Mouse (Mus musculus) spleen, postnatal 10 days (tissue): ENCODE measurements around the gene Dhrs9.
A peak's percentile ranks its signal among the peaks of the same experiment; 100 is the strongest.
"Not testable (repeated sequence)": the region's sequence is repeated elsewhere in the genome, so short reads cannot be mapped to it uniquely, and the experiment has no call there.

Experiments
- DNase-seq, 2 experiments: peaks; one replicate each; pipeline ENCODE4 v3.0.0; 2021 to 2022; ENCODE audit warnings: low spot score in 2 of 2

The Dhrs9 gene

GRCm38 (mm10) chr2:69380281-69380680 lies at the start of gene Dhrs9:
Dhrs9 (plus strand) TSS chr2:69380445.
- peak in 1 of 2 experiments; percentile 22 for DNase-seq

DNA sequence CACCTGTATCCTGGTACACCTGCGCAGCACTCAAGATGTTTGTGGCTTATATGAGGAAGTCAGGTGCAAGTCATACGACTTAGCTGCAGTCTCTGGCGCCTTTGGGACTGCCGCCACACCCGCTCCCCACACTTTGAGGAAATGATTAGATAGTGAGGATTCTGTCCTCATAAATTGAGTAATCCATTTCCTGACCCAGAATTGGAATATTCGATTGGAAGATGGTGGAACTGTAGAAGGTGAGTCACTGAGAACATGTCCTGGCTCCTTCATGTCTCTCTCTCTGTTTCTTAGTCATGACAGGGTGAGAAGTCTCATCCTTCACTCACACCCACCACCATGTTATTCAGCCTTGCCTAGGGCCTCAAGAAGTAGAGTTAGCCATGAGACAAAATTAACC lies 48.7 kb upstream of the Dhrs9 start:
- not testable (repeated sequence) for DNase-seq

DNA sequence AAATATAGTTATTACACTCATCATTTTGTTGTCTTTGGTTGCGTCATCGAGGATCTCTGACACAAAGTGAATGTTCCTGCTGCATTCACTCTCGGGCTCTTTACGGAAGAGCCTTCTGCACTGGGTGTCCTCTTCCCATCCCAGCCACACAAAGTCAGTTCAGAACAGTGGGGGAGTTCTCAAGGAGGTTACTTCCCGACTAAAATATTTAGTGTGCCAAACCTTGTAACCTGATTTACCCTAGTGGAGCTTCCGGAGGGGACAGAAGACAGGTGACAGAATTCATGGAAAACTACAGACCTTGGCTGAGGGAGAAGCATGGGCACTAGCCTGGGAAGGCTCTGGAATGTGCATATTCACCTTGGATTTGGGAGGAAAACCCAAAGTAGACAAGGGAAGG lies 38.7 kb upstream of the Dhrs9 start:
- DNase-seq: no peak

GRCm38 (mm10) chr2:69342496-69343221 lies 37.6 kb upstream of the Dhrs9 start, which contains the start of gene Abcb11:
Abcb11 (minus strand) TSS chr2:69342616.
- no peak for DNase-seq

DNA sequence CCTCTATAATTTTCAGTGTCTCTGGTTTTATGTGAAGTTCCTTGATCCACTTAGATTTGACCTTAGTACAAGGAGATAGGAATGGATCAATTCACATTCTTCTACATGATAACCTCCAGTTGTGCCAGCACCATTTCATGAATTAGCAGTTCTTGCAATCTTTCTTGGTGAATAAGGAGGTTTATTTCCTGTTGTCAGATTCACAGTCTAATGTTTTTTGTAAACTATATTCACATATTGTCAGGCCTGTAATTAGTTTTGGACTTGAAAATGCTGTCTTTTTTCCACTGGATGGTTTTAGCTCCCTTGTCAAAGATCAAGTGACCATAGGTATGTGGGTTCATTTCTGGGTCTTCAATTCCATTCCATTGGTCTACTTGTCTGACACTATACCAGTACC lies 24.8 kb upstream of the Dhrs9 start:
- not testable (repeated sequence) for DNase-seq

GRCm38 (mm10) chr2:69364831-69365230 lies 15.4 kb upstream of the Dhrs9 start:
- DNase-seq: no peak

GRCm38 (mm10) chr2:69365275-69365674 lies 15.0 kb upstream of the Dhrs9 start:
- DNase-seq: no peak

DNA sequence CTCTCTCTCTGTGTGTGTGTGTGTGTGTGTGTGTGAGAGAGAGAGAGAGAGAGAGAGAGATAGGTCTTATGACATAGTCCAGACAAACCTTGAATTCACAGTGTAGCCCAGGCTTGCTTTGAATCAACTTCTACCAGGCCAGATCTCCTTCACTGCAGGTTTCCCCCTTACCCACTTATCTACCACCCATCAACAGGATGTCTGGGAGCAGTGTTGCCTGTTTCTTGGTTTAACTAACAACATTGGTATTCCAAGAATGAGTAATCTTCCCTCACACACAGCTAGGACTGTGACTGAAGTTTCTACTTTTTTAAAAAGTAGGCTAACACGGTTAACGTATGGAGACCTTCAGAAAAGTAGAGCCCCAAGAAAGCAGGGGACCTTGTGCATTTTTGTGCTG lies 3.5 kb upstream of the Dhrs9 start:
- no peak for DNase-seq

DNA sequence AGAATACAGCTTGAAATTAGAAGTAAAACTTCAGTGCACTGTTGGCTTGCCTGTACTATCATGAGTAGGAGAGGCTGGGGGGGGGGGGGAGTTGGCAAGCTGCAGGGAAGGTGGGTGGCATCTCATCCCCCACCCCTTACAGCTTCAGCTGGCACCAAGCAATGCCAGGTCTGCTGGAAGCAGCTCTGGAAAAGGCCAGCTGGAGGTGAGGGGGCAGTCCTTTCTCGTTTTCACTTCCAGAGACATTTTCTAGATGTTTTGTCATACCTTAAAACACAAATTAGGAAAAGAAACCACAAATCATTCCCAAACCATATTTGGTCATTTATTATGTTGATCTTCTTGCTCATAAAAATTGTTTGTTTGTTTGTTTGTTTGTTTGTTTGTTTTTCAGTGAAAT lies 444 bp upstream of the Dhrs9 start:
- no peak for DNase-seq

DNA sequence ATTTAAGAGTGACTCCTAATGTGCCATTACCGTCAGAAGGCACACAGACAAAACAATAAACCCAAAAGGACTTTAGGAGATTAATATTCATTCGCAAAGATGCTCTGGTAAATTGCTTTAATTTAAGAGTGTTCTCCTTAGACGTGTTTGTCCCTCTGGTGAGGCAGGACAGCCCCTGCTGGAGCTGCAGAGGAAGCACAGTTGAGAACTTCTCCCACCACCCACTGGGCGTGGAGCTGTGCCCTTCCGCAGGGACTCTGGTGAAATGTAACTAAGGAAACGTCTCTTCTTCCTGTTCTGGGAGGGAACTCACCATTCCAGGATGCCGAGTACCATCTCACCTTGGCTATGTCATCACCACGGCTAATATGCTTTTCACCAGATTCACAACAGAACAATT lies 1.5 kb downstream of the Dhrs9 start:
- DNase-seq: no peak

DNA sequence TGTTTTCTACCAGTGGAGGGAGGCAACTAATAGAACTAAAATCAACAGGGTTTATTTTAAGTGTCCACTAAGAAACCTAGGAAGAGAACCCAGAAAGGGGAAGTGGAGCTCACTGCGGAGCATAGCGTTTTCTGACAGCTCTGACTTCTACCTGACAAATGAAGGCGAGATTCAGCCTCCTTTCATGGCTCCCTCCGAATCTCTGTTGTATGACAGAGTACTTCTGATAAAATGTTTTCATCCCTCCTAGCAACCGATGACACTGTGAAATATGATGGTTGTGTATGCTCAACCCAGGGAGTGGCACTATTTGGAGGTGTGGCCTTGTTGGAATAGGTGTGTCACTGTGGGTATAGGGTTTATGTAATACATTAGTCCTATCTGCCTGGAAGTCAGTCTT lies 2.6 kb downstream of the Dhrs9 start:
- DNase-seq: no peak

DNA sequence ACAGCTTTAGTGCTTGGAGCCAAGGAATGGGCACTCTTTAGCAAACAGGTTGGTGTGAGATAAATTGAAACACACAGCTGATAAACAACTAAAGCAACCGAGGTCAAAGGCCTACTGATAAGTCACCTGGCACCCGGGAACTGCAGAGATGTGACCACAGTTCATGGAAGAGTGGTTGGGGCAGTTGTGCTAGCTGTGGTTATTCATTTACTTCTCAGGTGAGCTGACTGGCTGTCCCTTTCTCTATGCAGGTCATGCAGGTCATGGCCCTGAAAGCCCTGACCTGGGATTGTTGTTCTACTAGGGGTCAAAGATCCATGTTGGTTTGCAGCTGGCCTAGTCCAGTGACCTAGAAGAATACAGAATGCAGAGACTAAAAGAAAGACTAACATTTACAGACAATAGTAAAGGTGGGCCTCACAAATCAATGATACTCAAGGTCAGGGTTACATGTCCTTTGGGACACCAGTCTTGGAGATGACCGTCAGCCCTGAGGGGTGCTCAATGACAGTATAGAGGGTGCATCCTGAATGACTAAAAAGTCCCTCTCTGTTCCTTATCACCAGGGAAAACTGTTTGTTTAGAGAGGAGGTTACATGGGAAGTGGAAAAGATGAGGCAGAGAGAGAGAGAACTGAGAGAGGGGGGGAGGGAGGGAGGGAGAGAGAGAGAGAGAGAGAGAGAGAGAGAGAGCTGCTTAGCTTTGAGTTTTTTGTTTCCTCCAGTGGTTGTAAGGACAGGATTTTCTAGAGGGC lies 6.0 kb downstream of the Dhrs9 start:
- DNase-seq: no peak

- DNase-seq: no peak
Observed at GRCm38 (mm10) chr2:69393947-69394346, 13.7 kb downstream of the Dhrs9 start.

GRCm38 (mm10) chr2:69395597-69396248 lies 15.5 kb downstream of the Dhrs9 start:
- no peak for DNase-seq

GRCm38 (mm10) chr2:69396760-69397435 lies 16.7 kb downstream of the Dhrs9 start:
- no peak for DNase-seq

DNA sequence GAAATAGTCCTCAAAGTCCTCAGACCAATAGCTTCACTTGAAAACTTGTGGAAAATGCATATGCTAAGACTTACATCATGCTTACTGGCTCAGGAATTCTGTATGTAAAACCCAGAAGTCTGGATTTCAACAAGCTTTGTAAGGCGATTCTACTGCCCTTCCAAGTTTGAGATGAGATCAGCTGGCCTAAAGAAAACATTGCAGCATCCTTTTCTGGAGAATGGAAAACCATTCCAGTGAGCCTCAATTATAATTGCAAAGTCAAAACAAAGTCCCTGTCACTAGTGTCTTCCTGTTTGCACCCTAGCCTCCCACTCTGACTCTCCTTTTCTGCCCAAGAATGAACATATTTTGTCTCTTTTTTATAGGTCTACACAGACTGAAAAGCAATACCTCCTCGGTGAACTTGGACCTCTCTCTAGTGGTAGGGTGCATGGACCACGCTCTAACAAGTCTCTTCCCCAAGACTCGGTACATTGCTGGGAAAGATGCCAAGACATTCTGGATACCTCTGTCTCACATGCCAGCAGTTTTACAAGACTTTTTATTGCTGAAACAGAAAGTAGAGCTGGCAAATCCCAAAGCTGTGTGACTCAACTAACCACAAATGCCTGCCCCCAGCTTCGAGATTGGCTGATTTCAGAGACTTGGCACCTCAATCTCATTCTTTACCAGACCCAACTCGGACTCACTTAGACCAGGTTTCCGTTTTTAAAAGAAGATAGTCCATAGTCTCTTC lies 20.8 kb downstream of the Dhrs9 start:
- no peak for DNase-seq

GRCm38 (mm10) chr2:69401891-69402290 lies 21.6 kb downstream of the Dhrs9 start:
- no peak for DNase-seq

- DNase-seq: no peak
Observed at GRCm38 (mm10) chr2:69402309-69402708, 22.1 kb downstream of the Dhrs9 start.

DNA sequence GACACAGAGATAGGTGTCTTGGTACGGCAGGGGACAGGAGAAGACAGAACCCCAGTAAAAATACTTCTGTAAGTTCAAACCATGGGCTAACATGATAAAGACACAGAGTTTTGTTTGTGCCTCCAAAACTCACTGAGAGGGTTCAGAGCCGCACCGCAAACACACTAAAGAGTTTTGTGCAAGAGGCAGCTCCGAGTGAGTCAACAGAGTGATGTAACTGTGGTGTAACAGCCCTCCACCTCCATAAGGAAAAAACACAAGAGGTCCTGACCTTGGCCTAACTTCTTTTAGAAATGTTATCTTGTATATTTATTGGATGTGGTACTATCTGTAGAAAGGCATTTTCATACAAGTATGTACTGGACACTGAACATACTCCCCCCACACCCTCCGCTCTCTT lies 25.4 kb downstream of the Dhrs9 start:
- DNase-seq: no peak

DNA sequence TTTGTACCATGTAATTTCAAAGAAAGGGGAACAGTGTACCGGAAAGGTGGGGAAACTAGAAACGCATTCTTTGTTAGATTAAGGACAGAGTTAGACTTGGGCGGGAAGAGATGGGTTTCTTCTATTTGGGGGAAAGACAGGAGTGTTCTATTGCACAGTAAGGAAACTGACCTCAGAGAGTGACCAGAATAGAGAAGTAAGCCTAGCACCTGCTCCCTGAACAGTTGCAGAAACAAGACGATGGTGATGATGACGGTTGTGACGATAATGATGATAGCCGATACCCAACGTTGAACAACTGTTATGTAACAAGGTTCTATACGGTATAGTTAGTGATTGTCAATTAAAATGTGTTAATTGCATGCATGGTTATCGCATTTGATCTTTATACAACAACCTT lies 34.3 kb downstream of the Dhrs9 start:
- DNase-seq: no peak

DNA sequence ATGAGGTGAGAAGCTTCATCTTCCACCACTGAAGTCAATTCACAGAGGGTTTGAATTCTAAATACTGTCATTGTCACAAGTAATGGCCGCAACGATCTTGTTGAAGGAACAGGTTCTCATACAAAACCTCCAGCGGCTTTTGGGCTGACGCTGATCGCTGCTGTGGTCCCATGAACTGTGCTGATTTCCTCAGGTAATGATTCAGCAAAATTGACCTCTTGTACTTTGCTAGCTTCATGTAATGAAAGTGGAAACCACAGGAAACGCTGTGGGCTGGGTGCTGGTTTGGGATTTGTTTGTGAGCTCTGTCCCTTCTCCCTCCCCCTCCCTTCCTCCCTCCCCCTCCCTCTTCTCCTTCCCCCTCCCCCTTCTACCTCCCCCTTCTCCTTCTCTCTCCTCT lies 34.8 kb downstream of the Dhrs9 start:
- no peak for DNase-seq
